In the genomic region with DNA sequence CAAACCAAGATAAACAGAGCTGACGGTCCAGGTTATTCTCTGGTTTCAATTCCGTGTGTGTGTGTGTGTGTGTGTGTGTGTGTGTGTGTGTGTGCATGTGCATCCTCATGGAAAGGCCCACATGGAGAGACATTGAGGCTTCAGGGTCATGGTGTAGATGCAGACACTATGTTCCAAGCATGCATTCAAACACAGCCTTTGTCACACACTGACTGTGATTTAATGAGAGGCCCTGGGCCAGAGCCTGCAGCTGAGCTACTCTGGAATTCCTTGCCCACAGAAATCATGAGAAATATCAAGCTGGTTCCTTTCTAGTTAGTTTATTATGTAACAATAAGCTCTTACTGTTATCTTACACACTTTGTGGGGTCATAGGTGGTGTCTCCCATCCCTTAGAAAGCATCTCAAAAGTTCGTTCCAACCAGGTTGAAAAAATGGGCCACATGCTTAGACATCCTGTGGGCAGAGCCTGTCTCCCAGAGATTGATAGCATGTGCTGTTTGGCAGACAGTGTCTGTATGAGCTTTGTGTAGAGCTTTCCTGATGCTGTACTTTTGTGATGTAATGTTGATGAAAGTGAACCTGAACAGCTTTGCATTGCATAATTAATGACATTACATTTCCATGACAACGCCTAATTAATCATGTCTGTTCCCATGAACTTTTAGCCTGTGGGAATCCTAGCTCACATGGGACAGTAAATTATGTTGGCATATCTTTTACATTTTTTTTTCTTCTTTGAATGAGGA, we compare ENCODE assay signal across 13 mouse cellular contexts.
DNase-seq lines count a peak whose midpoint lies in the region; ATAC-seq and TF ChIP-seq lines count a peak whose summit lies in the region.
"Had no signal": no experiment of that assay in that cellular context is flagged by ENCODE, and none has a peak within 500 bp of the region (broad histone marks: within the 10 kb centered on the region; RNA-seq: fewer than 3 reads in every experiment).

No protein-coding gene starts in this region.

- H3K4me2 ChIP-seq in midbrain, postnatal 0 days (ENCODE audit: low read depth, low read length, poor library complexity, severe bottlenecking) = no peak overlapping the region
- H3K4me2 ChIP-seq in midbrain, embryonic 11.5 days = no peak overlapping the region
- no peak overlapping the region for H3K4me2 ChIP-seq in hindbrain, embryonic 15.5 days
- H3K4me2 ChIP-seq: heart, embryonic 15.5 days; liver, embryonic 15.5 days had no signal

- H3K27me3 ChIP-seq in midbrain, postnatal 0 days (ENCODE audit: insufficient read depth, low read length) = no peaks in the 10 kb centered on the region
- no peaks in the 10 kb centered on the region for H3K27me3 ChIP-seq in midbrain, embryonic 11.5 days (ENCODE audit: control insufficient read depth, insufficient read depth, low read length)
- no peaks in the 10 kb centered on the region for H3K27me3 ChIP-seq in hindbrain, embryonic 15.5 days
- H3K27me3 ChIP-seq: heart, embryonic 15.5 days; liver, embryonic 15.5 days had no signal

- DNase-seq in gastrocnemius, adult 2 months = no peak
- DNase-seq in gastrocnemius, postnatal 25 days = no peak
- peak; percentile 29 for DNase-seq in midbrain, postnatal 0 days (ENCODE audit: low spot score)
- no peak for DNase-seq in midbrain, embryonic 11.5 days (ENCODE audit: low spot score, missing footprints)
- no peak for DNase-seq in cerebellum, adult 8-10 months
- no peak for DNase-seq in frontal cortex, postnatal 25 days (ENCODE audit: low spot score in 2 of 2)
- DNase-seq: cerebellum, adult 11-12 months; gastrocnemius, postnatal 10 days; kidney, postnatal 10 days had no signal

- no peaks in the 10 kb centered on the region for H3K4me1 ChIP-seq in midbrain, postnatal 0 days (ENCODE audit: insufficient read depth, low read length)
- no peaks in the 10 kb centered on the region for H3K4me1 ChIP-seq in midbrain, embryonic 11.5 days (ENCODE audit: control insufficient read depth, insufficient read depth, low read length)
- H3K4me1 ChIP-seq in hindbrain, embryonic 15.5 days (replicated peaks) = no peaks in the 10 kb centered on the region
- H3K4me1 ChIP-seq: liver, embryonic 15.5 days had no signal

- no peaks in the 10 kb centered on the region for H3K9me3 ChIP-seq in midbrain, postnatal 0 days (ENCODE audit: low read length)
- H3K9me3 ChIP-seq in midbrain, embryonic 11.5 days (ENCODE audit: control insufficient read depth, low read length) = no peaks in the 10 kb centered on the region
- no peaks in the 10 kb centered on the region for H3K9me3 ChIP-seq in hindbrain, embryonic 15.5 days
- H3K9me3 ChIP-seq: heart, embryonic 15.5 days; liver, embryonic 15.5 days had no signal

- no peak overlapping the region for H3K9ac ChIP-seq in midbrain, postnatal 0 days (replicated peaks; ENCODE audit: low read length, poor library complexity, severe bottlenecking)
- H3K9ac ChIP-seq in midbrain, embryonic 11.5 days (ENCODE audit: low read length) = no peak overlapping the region
- no peak overlapping the region for H3K9ac ChIP-seq in hindbrain, embryonic 15.5 days
- H3K9ac ChIP-seq: heart, embryonic 15.5 days; liver, embryonic 15.5 days had no signal

- H3K36me3 ChIP-seq in midbrain, postnatal 0 days (ENCODE audit: insufficient read depth, low read length) = no peaks in the 10 kb centered on the region
- no peaks in the 10 kb centered on the region for H3K36me3 ChIP-seq in midbrain, embryonic 11.5 days (ENCODE audit: control insufficient read depth, insufficient read depth, low read length)
- H3K36me3 ChIP-seq in hindbrain, embryonic 15.5 days = no peaks in the 10 kb centered on the region
- H3K36me3 ChIP-seq: heart, embryonic 15.5 days; liver, embryonic 15.5 days had no signal

- intact Hi-C loops in gastrocnemius, adult 2 months (cut with DNase I) = loop anchor here (5.0 kb wide), 2 partner anchors 35 to 60 kb away; no protein-coding TSS in a partner anchor

- H3K27ac ChIP-seq in gastrocnemius, adult 2 months = peak overlapping the region; percentile 91; the same call in 1 of the 2 replicates
- no peak overlapping the region for H3K27ac ChIP-seq in midbrain, postnatal 0 days (ENCODE audit: low read depth, low read length)
- no peak overlapping the region for H3K27ac ChIP-seq in midbrain, embryonic 11.5 days (ENCODE audit: low read depth, low read length)
- no peak overlapping the region for H3K27ac ChIP-seq in hindbrain, embryonic 15.5 days (replicated peaks)
- H3K27ac ChIP-seq: heart, embryonic 15.5 days; liver, embryonic 15.5 days had no signal

- H3K4me3 ChIP-seq in gastrocnemius, adult 2 months = no peak overlapping the region
- H3K4me3 ChIP-seq in midbrain, postnatal 0 days (ENCODE audit: low read depth, low read length) = no peak overlapping the region
- no peak overlapping the region for H3K4me3 ChIP-seq in midbrain, embryonic 11.5 days (ENCODE audit: low read depth, low read length)
- no peak overlapping the region for H3K4me3 ChIP-seq in hindbrain, embryonic 15.5 days
- H3K4me3 ChIP-seq: heart, embryonic 15.5 days; liver, embryonic 15.5 days had no signal

- WGBS in midbrain, postnatal 0 days = 80% methylated on average over 4 of the region's 4 CpGs
- 86% methylated on average over 4 of the region's 4 CpGs for WGBS in midbrain, embryonic 11.5 days
- 70% methylated on average over 4 of the region's 4 CpGs for WGBS in hindbrain, embryonic 15.5 days

- TF ChIP-seq CTCF in gastrocnemius, adult 2 months (IDR thresholded peaks at IDR 0.05) = no peak
- no peak for TF ChIP-seq CTCF in midbrain, postnatal 0 days (IDR thresholded peaks at IDR 0.05)

- ATAC-seq in midbrain, postnatal 0 days (ENCODE audit: low FRiP score) = no peak
- ATAC-seq in midbrain, embryonic 11.5 days (ENCODE audit: low FRiP score) = no peak
- peak; percentile 61; the same call in 1 of the 2 replicates for ATAC-seq in hindbrain, embryonic 15.5 days (ENCODE audit: low FRiP score, low read depth)
- ATAC-seq: CD4-positive, CD25-positive, alpha-beta regulatory T cell, adult 4 months had no signal
